Mouse (Mus musculus) heart, postnatal 0 days (tissue): ENCODE data around the gene Gm21860.
"Not testable (repeated sequence)": the region's sequence is repeated elsewhere in the genome, so short reads cannot be mapped to it uniquely, and the experiment has no call there.

Experiments used
- CTCF ChIP-seq: IDR thresholded peaks from 2 replicates; pipeline ENCODE4 v1.5.1; 2016; ENCODE audit warnings: antibody characterized with exemption, control low read depth, low read depth
- EP300 ChIP-seq: IDR thresholded peaks from 2 replicates; pipeline ENCODE4 v1.6.1; 2016; ENCODE audit warnings: antibody characterized with exemption, low read depth

DNA sequence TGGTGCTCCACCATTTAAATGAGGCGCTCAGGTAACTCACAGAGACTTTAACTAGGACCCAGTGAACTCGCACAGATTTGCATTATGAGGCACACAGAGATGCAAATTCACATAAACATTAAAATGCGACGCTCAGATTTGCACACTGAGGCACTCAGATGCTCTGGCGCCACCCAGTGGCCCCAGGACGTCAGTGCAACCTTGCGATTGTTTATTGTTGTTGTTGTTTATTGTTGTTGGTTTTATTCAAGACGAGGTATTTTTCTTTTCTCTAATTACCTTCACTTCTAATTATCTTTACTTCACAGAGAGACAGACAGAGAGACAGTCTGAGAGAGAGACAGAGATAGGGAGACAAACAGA, 20.3 kb downstream of the Gm21860 start:
- not testable (repeated sequence) for TF ChIP-seq CTCF, EP300
